Mouse (Mus musculus) G1E-ER4 (cell line): Measurements from ENCODE around the gene Nuak2. TPM values are rescaled to one million over a fixed set of nuclear protein-coding genes. Genes with fewer than 3 reads are reported as not detected.

Source experiments
- GATA1 ChIP-seq: IDR thresholded peaks from one replicate; pipeline ENCODE4 v1.8.0; 2012; ENCODE audit warnings: low read length, inconsistent platforms
- polyA plus RNA-seq: library from polyadenylated mRNA; stranded (reverse); fragments of >175 nt; gene quantifications from 2 replicates; pipeline ENCODE4 v1.2.3, GENCODE M21; 2012

Nuak2 gene
- polyA plus RNA-seq, 1 experiment = 0.02 TPM

DNA sequence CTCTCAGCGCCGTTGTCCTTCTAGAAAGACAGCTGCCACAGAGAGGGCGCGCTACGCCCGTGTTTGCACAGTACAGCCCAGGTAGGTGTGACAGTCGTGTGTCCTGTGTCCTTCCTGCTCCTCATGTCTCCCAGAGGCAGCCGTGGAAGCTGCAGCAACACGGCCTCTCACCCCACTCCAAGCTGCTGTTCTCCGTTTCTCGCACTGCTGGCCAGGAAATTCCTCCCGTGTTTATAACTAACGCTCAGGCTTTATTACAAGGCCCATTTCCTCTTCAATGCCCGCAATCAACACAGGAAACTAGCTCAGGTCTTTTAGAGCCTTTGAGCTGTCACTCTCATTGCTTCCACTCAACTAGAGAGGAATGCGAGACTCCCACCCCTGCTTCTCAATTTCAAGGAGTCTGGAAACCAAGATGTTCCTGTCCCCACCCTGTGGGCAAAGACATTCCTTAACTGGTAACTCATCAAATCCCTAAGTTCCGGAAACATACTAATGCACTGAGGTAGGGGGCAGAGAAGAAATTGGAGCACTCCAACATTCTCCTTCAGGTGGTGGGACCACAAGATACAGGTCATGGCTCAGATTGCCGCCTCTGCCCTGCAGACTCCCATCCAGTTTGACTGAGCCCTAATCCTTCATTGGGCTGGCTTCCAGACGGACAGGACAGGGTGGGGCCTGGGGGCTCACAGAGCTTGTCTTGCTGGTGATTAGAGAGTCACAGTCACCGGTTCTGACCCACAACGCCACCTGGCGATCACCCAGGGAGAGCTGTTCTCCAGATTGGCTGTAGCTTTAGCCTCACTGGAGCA is 23.4 kb upstream of the Nuak2 start:
- no peak for TF ChIP-seq GATA1

- TF ChIP-seq GATA1 = no peak
Measured at GRCm38 (mm10) chr1:132295506-132295905, 20.4 kb upstream of the Nuak2 start.

DNA sequence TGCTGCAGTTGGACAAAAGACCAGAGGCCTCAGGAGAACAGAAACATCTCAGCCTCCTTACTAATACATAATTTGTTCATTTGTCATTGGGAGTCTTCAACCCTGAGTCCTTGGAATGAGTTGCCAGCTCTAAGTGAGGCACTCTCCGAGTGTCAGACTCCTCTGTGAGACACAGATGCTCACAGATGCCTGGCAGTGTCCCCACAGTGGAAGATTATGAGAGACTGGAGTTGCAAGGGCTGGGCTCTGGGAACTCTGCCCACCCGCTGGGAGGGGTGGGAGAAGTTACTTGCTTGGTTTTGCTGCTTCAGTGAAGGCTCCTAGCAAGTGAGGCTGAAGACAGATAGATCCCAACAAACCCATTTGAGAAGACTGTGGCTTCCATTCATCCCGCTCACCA is 19.9 kb upstream of the Nuak2 start:
- TF ChIP-seq GATA1 = no peak

- no peak for TF ChIP-seq GATA1
Measured at GRCm38 (mm10) chr1:132298425-132298800, 17.5 kb upstream of the Nuak2 start, which contains the start of gene Klhdc8a. Klhdc8a (plus strand) TSS chr1:132298626.

GRCm38 (mm10) chr1:132298801-132299464 is 17.0 kb upstream of the Nuak2 start:
- TF ChIP-seq GATA1 = no peak

- TF ChIP-seq GATA1 = no peak
Measured at GRCm38 (mm10) chr1:132299744-132300143, 16.2 kb upstream of the Nuak2 start.

DNA sequence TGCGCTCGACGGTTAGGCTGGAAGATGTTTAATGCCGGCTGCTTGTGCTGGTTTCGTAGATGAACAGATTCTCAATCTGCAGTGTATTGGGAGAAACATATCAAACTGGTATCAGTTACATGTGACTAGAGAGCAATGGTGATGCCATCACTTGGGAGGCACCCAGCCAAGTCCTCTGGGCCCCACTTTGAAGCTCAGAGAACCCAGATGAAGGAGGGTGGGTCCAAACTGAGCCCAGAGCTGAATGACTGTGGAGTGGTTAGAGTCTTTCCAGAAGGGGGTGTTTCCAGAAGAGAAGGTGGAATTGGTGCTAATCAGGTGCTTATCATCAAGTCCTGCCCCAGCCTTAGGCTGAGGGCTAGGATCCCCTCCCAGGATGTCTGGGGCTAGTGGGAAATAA is 14.7 kb upstream of the Nuak2 start:
- no peak for TF ChIP-seq GATA1

DNA sequence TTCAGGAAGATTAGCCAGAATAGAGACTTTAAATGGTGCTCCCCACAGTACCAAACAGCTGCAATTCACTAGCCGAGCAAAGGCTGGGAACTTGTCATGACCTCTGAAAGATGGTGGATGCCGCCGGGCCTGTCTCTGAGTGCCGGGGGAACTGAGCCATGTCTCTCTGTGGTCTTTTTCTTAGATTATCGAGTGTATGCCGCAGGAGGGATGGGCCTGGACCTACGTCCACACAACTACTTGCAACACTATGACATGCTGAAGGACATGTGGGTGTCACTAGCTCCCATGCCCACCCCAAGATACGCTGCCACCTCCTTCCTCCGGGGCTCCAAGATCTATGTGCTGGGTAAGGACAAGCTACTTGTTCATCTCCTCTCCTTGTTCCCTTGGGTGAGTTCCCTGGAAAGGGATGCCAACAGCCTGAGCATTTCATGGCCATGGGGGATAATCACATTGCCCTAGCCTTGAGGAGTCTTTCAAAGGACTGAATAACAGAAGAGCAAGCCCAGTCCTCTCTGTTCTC is 13.5 kb upstream of the Nuak2 start:
- TF ChIP-seq GATA1 = no peak

DNA sequence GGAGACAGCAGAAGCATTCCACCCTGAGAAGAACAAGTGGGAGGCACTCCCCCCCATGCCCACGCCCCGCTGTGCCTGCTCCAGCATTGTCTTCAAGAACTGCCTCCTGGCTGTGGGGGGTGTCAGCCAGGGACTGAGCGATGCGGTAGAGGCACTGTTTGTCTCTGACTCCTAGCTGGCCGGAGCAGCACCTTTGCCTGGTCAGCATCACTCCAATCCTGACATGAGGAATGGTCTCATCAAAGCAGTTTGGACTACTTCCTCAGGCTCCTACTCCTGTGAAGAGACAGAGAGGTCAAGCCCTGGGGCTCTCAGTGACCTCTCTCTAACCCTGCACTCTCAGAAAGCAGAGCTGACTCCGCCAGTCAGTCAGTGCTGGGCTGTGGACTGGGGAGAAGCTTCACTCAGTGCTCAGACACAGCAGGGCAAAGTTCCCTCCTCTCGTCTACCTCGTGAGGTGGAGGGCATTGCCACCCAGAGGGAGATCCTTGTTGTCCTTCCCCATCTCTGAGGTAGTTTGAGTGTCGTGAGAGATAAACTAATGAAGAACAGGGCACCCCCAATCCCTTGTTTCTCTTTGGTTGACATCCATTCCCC is 11.2 kb upstream of the Nuak2 start:
- TF ChIP-seq GATA1 = no peak

- no peak for TF ChIP-seq GATA1
Measured at GRCm38 (mm10) chr1:132306160-132306559, 9.8 kb upstream of the Nuak2 start.

GRCm38 (mm10) chr1:132306808-132307207 is 9.1 kb upstream of the Nuak2 start:
- no peak for TF ChIP-seq GATA1

DNA sequence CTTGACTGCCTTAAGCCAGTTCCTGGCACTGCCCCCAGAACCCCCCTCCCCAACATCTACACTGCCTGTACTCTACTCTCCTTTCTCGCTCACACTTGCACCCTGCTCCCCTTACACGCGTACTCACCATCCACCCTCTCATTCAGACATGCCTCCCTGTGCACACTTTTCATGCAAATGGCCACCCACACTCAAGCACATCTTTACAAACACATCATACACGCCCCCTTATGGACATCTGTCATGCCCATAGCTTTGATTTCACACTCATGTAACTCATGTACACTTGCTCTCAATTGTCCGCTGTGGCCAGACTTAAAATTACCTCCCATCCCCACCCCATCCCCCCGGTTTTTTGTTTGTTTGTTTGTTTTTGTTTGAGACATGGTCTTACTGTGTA is 8.0 kb upstream of the Nuak2 start:
- no peak for TF ChIP-seq GATA1

GRCm38 (mm10) chr1:132308674-132309073 is 7.3 kb upstream of the Nuak2 start:
- TF ChIP-seq GATA1 = no peak

GRCm38 (mm10) chr1:132310754-132311153 is 5.2 kb upstream of the Nuak2 start:
- TF ChIP-seq GATA1 = no peak

DNA sequence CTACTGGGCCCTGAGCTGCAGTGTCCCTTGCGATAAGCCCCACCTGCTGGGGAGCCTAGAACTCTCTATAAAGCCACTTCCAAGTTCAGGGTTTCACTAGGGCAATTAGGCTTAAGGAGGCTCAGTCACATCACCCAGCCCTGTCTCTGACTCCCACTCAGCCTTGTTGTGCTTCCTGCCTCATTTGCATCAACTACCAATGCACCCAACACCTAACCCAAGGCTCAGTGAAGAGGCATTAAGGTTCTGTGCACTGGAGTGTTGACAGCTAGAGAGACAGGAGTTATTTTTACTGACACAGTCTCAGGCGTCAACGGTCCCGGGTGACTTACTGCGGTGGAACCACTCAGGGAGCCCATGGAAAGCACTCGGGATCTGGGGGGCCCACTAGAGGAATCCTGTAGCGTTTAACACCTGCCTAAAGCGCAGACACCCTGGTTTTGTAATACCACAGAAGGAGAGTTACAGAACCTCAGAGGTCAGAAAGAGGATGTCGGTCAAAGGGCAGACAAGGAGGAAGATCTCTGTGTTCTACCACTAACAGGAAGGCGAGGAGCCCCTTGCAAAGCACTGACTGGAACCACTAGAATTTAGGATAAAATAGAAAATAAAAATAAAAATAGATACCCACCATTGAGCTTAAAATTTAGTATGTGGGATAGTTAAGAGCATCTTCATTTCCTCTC is 4.6 kb upstream of the Nuak2 start:
- no peak for TF ChIP-seq GATA1

DNA sequence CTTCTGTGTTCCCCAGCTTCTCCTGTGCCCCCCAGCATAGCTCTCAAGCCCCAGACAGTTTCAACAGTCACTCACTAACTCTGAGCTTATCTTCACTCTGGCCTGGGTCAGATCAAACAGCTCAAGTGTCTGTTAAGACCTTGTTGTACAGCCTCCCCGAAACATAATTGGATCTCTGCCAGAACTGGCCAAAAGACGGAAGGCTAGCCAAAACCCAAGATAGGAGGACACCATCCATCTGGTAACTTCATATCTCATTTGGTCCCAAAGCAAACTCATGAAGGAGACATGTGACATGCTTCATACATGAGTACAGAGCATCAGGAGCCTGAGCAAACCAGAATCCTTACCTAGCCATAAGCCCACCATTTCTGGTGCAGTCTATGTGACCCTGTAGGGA is 3.9 kb upstream of the Nuak2 start:
- no peak for TF ChIP-seq GATA1
